Mouse (Mus musculus): ENCODE data around the gene Hax1.

- no peak for TF ChIP-seq CTCF (IDR thresholded peaks at IDR 0.05; ENCODE audit: borderline replicate concordance, extremely low read depth, insufficient read depth, insufficient read length)
- peak; percentile 32; the same call in 1 of the 2 replicates for TF ChIP-seq POLR2A (IDR thresholded peaks at IDR 0.05; ENCODE audit: borderline replicate concordance, extremely low read depth, insufficient read depth, insufficient read length, poor library complexity, severe bottlenecking)
These were observed 38.1 kb downstream of the Hax1 start for GRCm38 (mm10) chr3:89960469-89960868.
